Mouse (Mus musculus) midbrain, embryonic 13.5 days (tissue): ENCODE measurements around the gene Cass4. TPM values are rescaled to one million over a fixed set of nuclear protein-coding genes. Genes with fewer than 3 reads are reported as not detected.

Experiments
- ATAC-seq: fragments of 200-750 bp; cut with Nextera tagmentation; 2 replicates; pipeline ENCODE4 v1.8.0; 2017; ENCODE audit warnings: mild to moderate bottlenecking, moderate TSS enrichment, moderate library complexity
- H3K27ac ChIP-seq: fragments of 300-500 bp; sonication (generic); 2 replicates; pipeline ENCODE4 v1.5.1; 2015; ENCODE audit warnings: inconsistent platforms, mild to moderate bottlenecking, moderate library complexity
- H3K27me3 ChIP-seq: fragments of 300-500 bp; sonication (generic); 2 replicates; pipeline ENCODE4 v1.6.1; 2015; ENCODE audit warnings: mild to moderate bottlenecking, inconsistent platforms
- H3K36me3 ChIP-seq: fragments of 300-500 bp; sonication (generic); 2 replicates; pipeline ENCODE4 v1.6.1; 2015; ENCODE audit warnings: mild to moderate bottlenecking, inconsistent platforms
- H3K4me1 ChIP-seq: fragments of 300-500 bp; sonication (generic); replicated peaks from 2 replicates; pipeline ENCODE4 v1.6.1; 2015; ENCODE audit warnings: inconsistent platforms
- H3K4me2 ChIP-seq: fragments of 300-500 bp; sonication (generic); replicated peaks from 2 replicates; pipeline ENCODE4 v1.6.1; 2015; ENCODE audit warnings: moderate library complexity, mild to moderate bottlenecking, inconsistent platforms
- H3K4me3 ChIP-seq: fragments of 300-500 bp; sonication (generic); replicated peaks from 2 replicates; pipeline ENCODE4 v1.5.1; 2015; ENCODE audit warnings: mild to moderate bottlenecking, inconsistent platforms
- H3K9ac ChIP-seq: fragments of 300-500 bp; sonication (generic); replicated peaks from 2 replicates; pipeline ENCODE4 v1.6.1; 2015; ENCODE audit warnings: mild to moderate bottlenecking, inconsistent platforms
- H3K9me3 ChIP-seq: fragments of 300-500 bp; sonication (generic); 2 replicates; pipeline ENCODE4 v1.6.1; 2016; ENCODE audit warnings: mild to moderate bottlenecking, inconsistent platforms
- WGBS: fragments of 180-500 bp; shearing (Covaris S2); methylation state at CpG from one replicate; pipeline ENCODE4 v1.1.7; 2015; 5-methylcytosine and 5-hydroxymethylcytosine counted together
- polyA plus RNA-seq: library from polyadenylated mRNA; unstranded; fragments of >200 nt; fragmentation: Nextera tagmentation; extraction: Ambion mirVana; gene quantifications from 2 replicates; pipeline ENCODE4 v1.2.1, GENCODE M21; 2015

Cass4 gene
- polyA plus RNA-seq, 1 experiment from 2014 or later = 0.12 TPM

DNA sequence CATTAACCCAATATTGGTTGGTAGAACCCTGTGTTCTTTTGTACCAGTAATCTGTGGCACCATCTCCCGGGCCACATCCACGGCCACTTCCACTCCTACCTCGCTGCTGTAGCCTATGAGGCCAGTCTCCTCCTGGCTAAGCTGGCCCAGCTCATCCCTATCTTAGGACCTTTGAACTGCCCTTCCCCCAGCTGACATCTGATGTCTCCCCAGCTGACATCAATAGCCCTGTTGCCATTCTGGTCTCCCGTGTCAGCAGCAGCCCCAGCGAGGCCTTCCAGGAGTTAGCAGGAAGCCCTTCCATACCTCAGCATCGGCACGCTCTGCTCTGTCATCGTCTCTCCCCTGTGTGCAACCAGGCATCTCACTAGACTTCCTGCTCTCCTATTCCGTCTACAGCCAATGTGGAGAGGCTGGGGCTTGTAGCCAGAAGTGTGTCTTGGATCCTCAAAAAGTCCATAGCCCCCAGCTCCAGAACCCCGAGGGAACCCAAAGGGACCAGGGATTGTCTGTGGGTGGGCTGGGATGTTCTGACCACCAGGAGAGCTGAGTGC, 83.2 kb downstream of the Cass4 start:
- Histone ChIP-seq H3K4me1 (no peaks in the 10 kb centered on the region), H3K9ac (no peak overlapping the region), H3K4me2 (no peak overlapping the region), H3K36me3 (0 out of 2 replicates have a peak, but pooled peaks cover under 1% of the 10 kb centered on the region), H3K27ac (no peak overlapping the region), H3K9me3 (no peaks in the 10 kb centered on the region), H3K4me3 (no peak overlapping the region), H3K27me3 (peaks cover 7% of the 10 kb centered on the region)
- 33% methylated on average over 10 of the region's 10 CpGs for WGBS
- ATAC-seq = no peak

DNA sequence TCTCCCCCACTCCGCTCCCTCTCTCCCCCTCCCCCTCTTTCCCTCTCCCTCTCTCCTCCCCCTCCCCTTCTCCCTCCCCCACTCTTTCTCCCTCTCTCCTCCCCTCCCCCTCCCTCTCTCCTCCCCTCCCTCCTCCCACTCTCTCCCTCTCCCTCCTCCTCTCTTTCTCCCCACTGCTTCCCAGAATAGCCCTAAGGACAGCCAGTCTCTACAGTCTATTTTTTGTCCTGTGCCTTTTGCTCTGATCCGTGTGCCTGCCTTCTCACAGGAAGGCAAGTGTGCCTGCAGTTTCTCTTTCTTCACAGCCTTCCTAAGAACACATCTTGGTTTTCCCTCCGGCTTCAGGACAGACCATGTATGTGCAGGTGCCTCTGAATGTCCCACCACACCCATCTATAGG, 83.8 kb downstream of the Cass4 start:
- H3K9me3 ChIP-seq = no peaks in the 10 kb centered on the region
- H3K9ac ChIP-seq = no peak overlapping the region
- no peak overlapping the region for H3K4me3 ChIP-seq
- peaks cover 7% of the 10 kb centered on the region for H3K27me3 ChIP-seq
- H3K36me3 ChIP-seq = no peaks in the 10 kb centered on the region
- no peak for ATAC-seq
- no peak overlapping the region for H3K4me2 ChIP-seq
- H3K27ac ChIP-seq = no peak overlapping the region
- H3K4me1 ChIP-seq = no peaks in the 10 kb centered on the region
- 38% methylated on average over 3 of the region's 3 CpGs for WGBS

GRCm38 (mm10) chr2:172477860-172478259, 84.3 kb downstream of the Cass4 start:
- ATAC-seq = peak; percentile 62; the same call in 1 of the 2 replicates
- WGBS = 1% methylated on average over 2 of the region's 2 CpGs
- Histone ChIP-seq H3K4me2 (no peak overlapping the region), H3K9me3 (no peaks in the 10 kb centered on the region), H3K4me1 (no peaks in the 10 kb centered on the region), H3K27ac (no peak overlapping the region), H3K36me3 (no peaks in the 10 kb centered on the region), H3K9ac (no peak overlapping the region), H3K27me3 (peaks cover 7% of the 10 kb centered on the region), H3K4me3 (no peak overlapping the region)

DNA sequence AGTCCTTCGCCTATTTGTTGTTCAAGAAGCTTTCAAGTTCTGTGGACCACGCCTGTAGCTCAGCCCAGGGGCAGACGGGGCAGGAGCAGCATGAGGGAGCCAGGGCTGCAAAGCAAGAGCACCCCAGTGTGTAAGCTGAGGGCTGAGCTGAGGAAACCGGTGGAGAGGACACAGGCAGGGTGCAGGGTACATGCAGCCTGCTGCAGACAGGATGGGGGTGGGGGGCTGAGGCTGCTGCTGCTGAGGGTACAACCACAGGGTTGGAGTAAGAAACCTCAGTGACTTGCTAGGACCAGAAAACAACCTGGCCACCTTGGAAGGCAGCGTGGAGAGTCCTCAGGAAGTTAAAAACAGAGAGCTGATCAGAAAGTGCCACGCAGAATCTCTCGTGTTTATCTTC, 86.7 kb downstream of the Cass4 start:
- no peak overlapping the region for H3K27ac ChIP-seq
- no peak overlapping the region for H3K4me3 ChIP-seq
- ATAC-seq = no peak
- no peak overlapping the region for H3K9ac ChIP-seq
- WGBS = 71% methylated on average over 7 of the region's 7 CpGs
- H3K4me1 ChIP-seq = 0 out of 2 replicates have a peak, but pooled peaks cover 4% of the 10 kb centered on the region
- no peak overlapping the region for H3K4me2 ChIP-seq
- peaks cover 7% of the 10 kb centered on the region for H3K27me3 ChIP-seq
- H3K9me3 ChIP-seq = no peaks in the 10 kb centered on the region
- H3K36me3 ChIP-seq = no peaks in the 10 kb centered on the region

GRCm38 (mm10) chr2:172481654-172482385, 88.2 kb downstream of the Cass4 start:
- peaks cover 4% of the 10 kb centered on the region for H3K27me3 ChIP-seq
- H3K36me3 ChIP-seq = no peaks in the 10 kb centered on the region
- no peak overlapping the region for H3K4me3 ChIP-seq
- H3K4me2 ChIP-seq = no peak overlapping the region
- H3K27ac ChIP-seq = no peak overlapping the region
- H3K9me3 ChIP-seq = no peaks in the 10 kb centered on the region
- 0 out of 2 replicates have a peak, but pooled peaks cover 4% of the 10 kb centered on the region for H3K4me1 ChIP-seq
- no peak overlapping the region for H3K9ac ChIP-seq
- ATAC-seq = no peak
- WGBS = 85% methylated on average over 16 of the region's 16 CpGs

Other genes starting within 250 kb of the Cass4 start
- gene Mc3r, start 145.3 kb upstream of the Cass4 start, polyA plus RNA-seq = 0.22 and 0.23 TPM in 2 replicates
- 24.4 and 30.2 TPM in 2 replicates for gene Fam210b, start 48.2 kb upstream of the Cass4 start, polyA plus RNA-seq
- 42.1 and 43.3 TPM in 2 replicates for gene Aurka, start 23.3 kb upstream of the Cass4 start, polyA plus RNA-seq
- 30.5 and 31.6 TPM in 2 replicates for gene Cstf1, start 23.1 kb upstream of the Cass4 start, polyA plus RNA-seq
- gene Rtf2, start 46.8 kb downstream of the Cass4 start, polyA plus RNA-seq = 94.2 and 96.8 TPM in 2 replicates
- 1.7 and 2.3 TPM in 2 replicates for gene Gcnt7, start 64.8 kb downstream of the Cass4 start, polyA plus RNA-seq
- 0.41 and 0.57 TPM in 2 replicates for gene Fam209, start 78.7 kb downstream of the Cass4 start, polyA plus RNA-seq
- 0.53 and 1.6 TPM in 2 replicates for gene Tfap2c, start 155.8 kb downstream of the Cass4 start, polyA plus RNA-seq